Mouse (Mus musculus): ENCODE measurements around the gene Acad9. TPM values are rescaled to one million over a fixed set of nuclear protein-coding genes. Genes with fewer than 3 reads are reported as not detected.

Acad9 gene
- total RNA-seq, 1 experiment, result 41.9 TPM

DNA sequence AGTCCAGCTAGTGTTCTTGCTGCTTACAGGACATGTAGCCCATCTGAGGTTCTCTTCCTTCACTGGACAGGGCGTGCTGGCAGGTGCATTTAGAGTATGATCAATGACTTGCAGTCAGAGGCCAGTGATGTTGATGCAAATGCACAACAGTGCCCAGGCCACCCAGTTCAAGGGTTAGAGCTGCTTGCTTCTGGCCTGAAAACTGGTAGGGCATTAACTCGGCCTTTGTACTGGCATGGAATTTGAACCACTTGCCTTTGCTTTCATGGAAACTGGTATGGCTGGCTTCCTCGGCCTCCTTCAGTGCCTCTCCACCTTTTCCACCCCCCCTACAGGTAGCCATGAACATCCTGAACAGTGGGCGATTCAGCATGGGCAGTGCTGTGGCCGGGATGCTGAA, 14.1 kb downstream of the Acad9 start:
- no peak for TF ChIP-seq CHD2 (IDR thresholded peaks at IDR 0.05; ENCODE audit: low read depth, low read length)
- TF ChIP-seq ZNF384 (IDR thresholded peaks at IDR 0.05; ENCODE audit: low read depth, low read length), result no peak
- TF ChIP-seq ZC3H11A (IDR thresholded peaks at IDR 0.05; ENCODE audit: borderline replicate concordance, low read depth, low read length), result no peak
- TF ChIP-seq HCFC1 (IDR thresholded peaks at IDR 0.05; ENCODE audit: borderline replicate concordance, insufficient read depth, low read length), result no peak
- no peak for TF ChIP-seq MAFK (IDR thresholded peaks at IDR 0.05; ENCODE audit: insufficient read depth, low read depth, low read length)
- H3K27ac ChIP-seq (ENCODE audit: insufficient read depth, low read depth, low read length, poor library complexity, severe bottlenecking), result no peak overlapping the region
- H3K36me3 ChIP-seq (ENCODE audit: control insufficient read depth, insufficient read depth, low read length, poor library complexity, severe bottlenecking), result peaks cover 54% of the 10 kb centered on the region
- H3K4me3 ChIP-seq (ENCODE audit: insufficient read depth in 1 of 2, low read depth in 1 of 2, low read length in 2 of 2, poor library complexity in 1 of 2, severe bottlenecking in 1 of 2), result no peak overlapping the region
- in situ Hi-C loops (cut with MboI; ENCODE audit: low sequenced_read_pairs in 2 of 2, unreplicated experiment in 2 of 2), result no loop called here
- no peaks in the 10 kb centered on the region for H3K4me1 ChIP-seq (ENCODE audit: control insufficient read depth in 2 of 2, insufficient read depth in 2 of 2, low read length in 2 of 2, poor library complexity in 1 of 2)
- no peak overlapping the region for H3K9ac ChIP-seq (ENCODE audit: insufficient read depth, low read depth, low read length, poor library complexity, severe bottlenecking)
- H3K9me3 ChIP-seq (ENCODE audit: control insufficient read depth, insufficient read depth, low read depth, low read length), result no peaks in the 10 kb centered on the region
- DNase-seq (ENCODE audit: low read depth, low spot score), result no peak

DNA sequence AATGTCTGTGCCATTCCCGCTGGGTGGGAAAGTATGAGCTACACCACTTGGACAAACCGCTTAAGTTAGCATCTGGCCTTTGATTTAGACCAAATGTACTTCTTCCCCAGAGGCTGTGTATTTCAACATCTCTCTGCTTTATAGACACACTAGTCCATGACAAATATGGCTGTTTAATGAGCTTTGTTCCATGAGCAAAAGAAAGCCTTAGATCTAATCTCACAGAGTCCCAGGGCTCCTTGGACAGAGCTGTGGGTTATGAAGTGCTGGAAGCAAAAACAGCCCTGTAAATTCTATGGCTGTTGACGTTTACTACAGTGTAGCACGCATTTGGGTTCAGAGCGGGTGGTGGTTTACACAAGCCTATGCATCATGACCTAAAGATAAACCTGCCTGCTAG, 15.0 kb downstream of the Acad9 start:
- in situ Hi-C loops (cut with MboI; ENCODE audit: low sequenced_read_pairs in 2 of 2, unreplicated experiment in 2 of 2), result no loop called here
- Histone ChIP-seq H3K4me3 (ENCODE audit: insufficient read depth in 1 of 2, low read depth in 1 of 2, low read length in 2 of 2, poor library complexity in 1 of 2, severe bottlenecking in 1 of 2) (no peak overlapping the region), H3K27ac (ENCODE audit: insufficient read depth, low read depth, low read length, poor library complexity, severe bottlenecking) (no peak overlapping the region), H3K36me3 (ENCODE audit: control insufficient read depth, insufficient read depth, low read length, poor library complexity, severe bottlenecking) (peaks cover 55% of the 10 kb centered on the region), H3K9me3 (ENCODE audit: control insufficient read depth, insufficient read depth, low read depth, low read length) (no peaks in the 10 kb centered on the region), H3K4me1 (ENCODE audit: control insufficient read depth in 2 of 2, insufficient read depth in 2 of 2, low read length in 2 of 2, poor library complexity in 1 of 2) (no peaks in the 10 kb centered on the region), H3K9ac (ENCODE audit: insufficient read depth, low read depth, low read length, poor library complexity, severe bottlenecking) (no peak overlapping the region)
- TF ChIP-seq ZC3H11A (IDR thresholded peaks at IDR 0.05; ENCODE audit: borderline replicate concordance, low read depth, low read length), result no peak
- DNase-seq (ENCODE audit: low read depth, low spot score), result no peak

DNA sequence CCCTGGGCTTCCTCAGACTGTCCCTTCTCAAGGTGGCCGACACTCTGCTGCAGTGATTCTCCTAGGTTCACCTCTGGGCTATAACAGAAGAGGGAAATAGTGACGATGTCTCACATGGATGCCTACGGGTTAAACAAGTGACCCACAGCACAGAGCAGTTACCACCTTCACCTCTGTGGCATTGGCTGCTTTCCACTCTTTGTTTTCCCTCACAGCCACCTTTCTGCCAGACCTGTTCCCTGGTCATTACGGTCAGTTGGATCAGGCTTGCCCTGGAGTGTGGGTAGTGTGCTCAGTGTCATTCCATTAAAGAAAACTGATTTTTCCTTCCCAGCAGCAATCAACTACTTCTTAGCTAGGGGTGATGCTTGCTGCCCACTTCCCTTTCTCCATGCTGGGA, 17.1 kb downstream of the Acad9 start:
- no peak for TF ChIP-seq MAFK (IDR thresholded peaks at IDR 0.05; ENCODE audit: insufficient read depth, low read depth, low read length)
- TF ChIP-seq ZC3H11A (IDR thresholded peaks at IDR 0.05; ENCODE audit: borderline replicate concordance, low read depth, low read length), result no peak
- no peak for TF ChIP-seq ZNF384 (IDR thresholded peaks at IDR 0.05; ENCODE audit: low read depth, low read length)
- no peak for TF ChIP-seq CHD2 (IDR thresholded peaks at IDR 0.05; ENCODE audit: low read depth, low read length)
- TF ChIP-seq HCFC1 (IDR thresholded peaks at IDR 0.05; ENCODE audit: borderline replicate concordance, insufficient read depth, low read length), result no peak
- H3K27ac ChIP-seq (ENCODE audit: insufficient read depth, low read depth, low read length, poor library complexity, severe bottlenecking), result no peak overlapping the region
- peaks cover 45% of the 10 kb centered on the region for H3K36me3 ChIP-seq (ENCODE audit: control insufficient read depth, insufficient read depth, low read length, poor library complexity, severe bottlenecking)
- H3K4me1 ChIP-seq (ENCODE audit: control insufficient read depth in 2 of 2, insufficient read depth in 2 of 2, low read length in 2 of 2, poor library complexity in 1 of 2), result no peaks in the 10 kb centered on the region
- no peak overlapping the region for H3K9ac ChIP-seq (ENCODE audit: insufficient read depth, low read depth, low read length, poor library complexity, severe bottlenecking)
- H3K4me3 ChIP-seq (ENCODE audit: insufficient read depth in 1 of 2, low read depth in 1 of 2, low read length in 2 of 2, poor library complexity in 1 of 2, severe bottlenecking in 1 of 2), result no peak overlapping the region
- no peaks in the 10 kb centered on the region for H3K9me3 ChIP-seq (ENCODE audit: control insufficient read depth, insufficient read depth, low read depth, low read length)
- in situ Hi-C loops (cut with MboI; ENCODE audit: low sequenced_read_pairs in 2 of 2, unreplicated experiment in 2 of 2), result no loop called here
- DNase-seq (ENCODE audit: low read depth, low spot score), result no peak

DNA sequence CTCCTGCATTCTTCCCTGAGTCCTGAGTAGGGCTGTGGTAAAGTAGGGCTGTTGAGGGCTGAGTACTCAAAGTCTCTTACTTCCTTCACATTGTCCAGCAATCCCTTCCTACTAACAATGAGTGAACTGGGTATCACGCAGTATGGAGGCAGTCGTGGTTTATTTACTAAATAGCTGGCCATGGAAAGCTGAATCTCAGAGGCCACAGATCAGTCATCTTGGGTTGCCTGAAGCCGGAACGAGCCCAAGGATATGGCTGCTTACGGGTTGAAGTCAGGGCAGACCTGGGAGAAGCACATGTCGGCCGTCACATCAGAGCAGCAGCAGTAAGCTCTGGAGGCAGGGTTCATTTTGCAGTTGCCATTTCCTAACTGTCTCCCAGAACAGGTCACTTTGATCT, 17.6 kb downstream of the Acad9 start:
- no peak overlapping the region for H3K9ac ChIP-seq (ENCODE audit: insufficient read depth, low read depth, low read length, poor library complexity, severe bottlenecking)
- H3K9me3 ChIP-seq (ENCODE audit: control insufficient read depth, insufficient read depth, low read depth, low read length), result no peaks in the 10 kb centered on the region
- in situ Hi-C loops (cut with MboI; ENCODE audit: low sequenced_read_pairs in 2 of 2, unreplicated experiment in 2 of 2), result no loop called here
- TF ChIP-seq ZC3H11A (IDR thresholded peaks at IDR 0.05; ENCODE audit: borderline replicate concordance, low read depth, low read length), result no peak
- no peak for TF ChIP-seq ZNF384 (IDR thresholded peaks at IDR 0.05; ENCODE audit: low read depth, low read length)
- no peak for TF ChIP-seq HCFC1 (IDR thresholded peaks at IDR 0.05; ENCODE audit: borderline replicate concordance, insufficient read depth, low read length)
- no peak for TF ChIP-seq CHD2 (IDR thresholded peaks at IDR 0.05; ENCODE audit: low read depth, low read length)
- TF ChIP-seq MAFK (IDR thresholded peaks at IDR 0.05; ENCODE audit: insufficient read depth, low read depth, low read length), result no peak
- no peak overlapping the region for H3K27ac ChIP-seq (ENCODE audit: insufficient read depth, low read depth, low read length, poor library complexity, severe bottlenecking)
- DNase-seq (ENCODE audit: low read depth, low spot score), result no peak
- no peak overlapping the region for H3K4me3 ChIP-seq (ENCODE audit: insufficient read depth in 1 of 2, low read depth in 1 of 2, low read length in 2 of 2, poor library complexity in 1 of 2, severe bottlenecking in 1 of 2)
- peaks cover 47% of the 10 kb centered on the region for H3K36me3 ChIP-seq (ENCODE audit: control insufficient read depth, insufficient read depth, low read length, poor library complexity, severe bottlenecking)
- no peaks in the 10 kb centered on the region for H3K4me1 ChIP-seq (ENCODE audit: control insufficient read depth in 2 of 2, insufficient read depth in 2 of 2, low read length in 2 of 2, poor library complexity in 1 of 2)

DNA sequence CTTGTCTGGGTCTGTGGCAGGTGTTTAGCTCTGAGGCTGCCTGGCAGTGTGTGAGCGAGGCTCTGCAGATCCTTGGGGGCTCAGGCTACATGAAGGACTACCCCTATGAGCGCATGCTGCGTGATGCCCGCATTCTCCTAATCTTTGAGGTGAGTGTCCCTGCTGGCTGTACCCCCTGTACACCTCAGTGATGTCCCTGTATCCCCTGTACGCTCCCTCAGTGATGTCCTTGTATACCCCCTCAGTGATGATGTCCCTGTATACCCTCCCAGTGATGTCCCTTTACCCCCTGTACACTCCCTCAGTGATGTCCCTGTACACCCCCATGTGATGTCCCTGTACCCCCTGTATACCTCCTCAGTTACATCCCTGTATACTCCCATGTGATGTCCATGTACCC, 19.6 kb downstream of the Acad9 start:
- Histone ChIP-seq H3K9ac (ENCODE audit: insufficient read depth, low read depth, low read length, poor library complexity, severe bottlenecking) (no peak overlapping the region), H3K27ac (ENCODE audit: insufficient read depth, low read depth, low read length, poor library complexity, severe bottlenecking) (no peak overlapping the region), H3K4me1 (ENCODE audit: control insufficient read depth in 2 of 2, insufficient read depth in 2 of 2, low read length in 2 of 2, poor library complexity in 1 of 2) (no peaks in the 10 kb centered on the region), H3K9me3 (ENCODE audit: control insufficient read depth, insufficient read depth, low read depth, low read length) (no peaks in the 10 kb centered on the region), H3K36me3 (ENCODE audit: control insufficient read depth, insufficient read depth, low read length, poor library complexity, severe bottlenecking) (peaks cover 49% of the 10 kb centered on the region), H3K4me3 (ENCODE audit: insufficient read depth in 1 of 2, low read depth in 1 of 2, low read length in 2 of 2, poor library complexity in 1 of 2, severe bottlenecking in 1 of 2) (no peak overlapping the region)
- DNase-seq (ENCODE audit: low read depth, low spot score), result no peak
- TF ChIP-seq HCFC1 (IDR thresholded peaks at IDR 0.05; ENCODE audit: borderline replicate concordance, insufficient read depth, low read length) (no peak), ZC3H11A (IDR thresholded peaks at IDR 0.05; ENCODE audit: borderline replicate concordance, low read depth, low read length) (no peak), ZNF384 (IDR thresholded peaks at IDR 0.05; ENCODE audit: low read depth, low read length) (no peak), CHD2 (IDR thresholded peaks at IDR 0.05; ENCODE audit: low read depth, low read length) (no peak), MAFK (IDR thresholded peaks at IDR 0.05; ENCODE audit: insufficient read depth, low read depth, low read length) (no peak)
- in situ Hi-C loops (cut with MboI; ENCODE audit: low sequenced_read_pairs in 2 of 2, unreplicated experiment in 2 of 2), result no loop called here

All from ES-E14 (cell line).